Mouse (Mus musculus) common myeloid progenitor, adult 5-6 weeks (primary cell): ENCODE measurements around the gene Tex22. TPM values are rescaled to one million over a fixed set of nuclear protein-coding genes. Genes with fewer than 3 reads are reported as not detected.
A peak's percentile ranks its signal among the peaks of the same experiment; 100 is the strongest.

Experiments used
- ATAC-seq: replicated peaks from 2 replicates; pipeline ENCODE4 v1.8.0; 2016; ENCODE audit warnings: low read depth, mild to moderate bottlenecking, moderate TSS enrichment, inconsistent platforms; ENCODE audit not compliant: poor library complexity, severe bottlenecking
- total RNA-seq: library from RNA; stranded (forward); fragments of 200-1000, 187-1606 nt; gene quantifications from 2 replicates; pipeline ENCODE4 v1.2.3, GENCODE M21; 2017

The Tex22 gene
- total RNA-seq, 1 experiment from 2014 or later = not detected

DNA sequence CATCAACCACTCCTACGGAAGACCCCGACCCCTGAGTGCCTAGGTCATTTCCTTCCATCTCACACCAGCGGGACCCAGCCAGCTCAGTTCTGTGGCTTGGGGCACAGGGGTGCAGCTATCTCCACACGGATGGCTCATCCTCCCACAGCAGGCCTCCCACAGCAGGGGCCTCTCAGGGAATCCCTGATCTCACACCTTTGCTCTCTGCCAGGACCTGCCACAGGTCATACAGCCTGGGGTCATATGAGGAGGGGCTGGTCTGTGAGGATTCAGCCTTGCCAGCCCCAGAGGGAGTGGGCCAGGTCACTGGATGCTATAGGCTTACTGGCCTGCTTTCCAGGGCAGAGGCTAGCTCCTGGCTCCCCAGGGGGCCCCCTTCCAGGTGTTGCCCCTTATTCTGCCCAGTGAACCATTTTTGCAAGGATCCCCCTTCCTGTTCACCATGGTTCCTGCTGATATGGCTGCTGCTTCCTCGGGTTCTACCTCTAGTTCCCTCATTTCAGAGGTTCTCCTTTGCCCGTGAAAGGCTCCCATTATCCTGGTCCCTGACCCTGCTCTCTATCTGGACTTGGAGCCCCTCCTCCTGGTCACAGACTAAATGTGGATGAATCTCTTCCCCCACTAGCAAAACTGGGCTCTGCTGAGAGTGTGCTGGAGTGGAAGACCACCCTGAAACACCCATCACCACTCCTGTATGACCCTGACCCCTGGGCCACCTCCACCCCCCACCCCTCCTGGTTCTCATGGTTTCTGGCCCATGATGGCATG lies 25.4 kb downstream of the Tex22 start:
- ATAC-seq = no peak

DNA sequence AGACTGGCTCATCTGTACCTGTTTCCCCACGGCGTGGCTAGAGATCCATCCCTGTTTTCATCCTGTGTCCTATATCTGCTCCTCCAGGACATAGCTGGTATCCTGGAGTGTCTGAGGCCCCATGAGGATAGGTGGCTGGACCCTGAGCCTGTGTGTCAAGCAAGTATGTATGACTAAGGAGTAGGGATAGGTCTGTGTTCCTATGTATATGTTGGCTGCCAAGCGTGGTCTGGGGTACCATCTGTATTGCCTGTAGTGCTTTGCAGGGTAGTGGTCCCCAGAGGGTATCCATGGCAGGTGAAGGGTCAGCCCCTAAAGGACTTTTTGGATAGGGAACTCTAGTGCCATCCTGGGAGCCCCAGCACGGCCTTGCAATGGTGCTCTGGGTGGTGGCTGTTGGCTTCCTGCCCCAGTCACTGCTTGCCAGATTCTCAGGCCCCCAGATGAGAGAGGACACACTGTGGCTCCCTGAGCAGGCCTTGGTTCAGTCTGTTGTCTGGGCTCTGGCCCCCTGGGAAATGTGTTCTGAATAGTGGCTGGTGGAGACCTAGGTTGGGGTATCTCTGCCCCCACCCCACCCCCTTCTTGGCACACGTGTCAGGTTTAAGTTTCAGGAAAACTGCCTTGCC lies 26.3 kb downstream of the Tex22 start:
- no peak for ATAC-seq

DNA sequence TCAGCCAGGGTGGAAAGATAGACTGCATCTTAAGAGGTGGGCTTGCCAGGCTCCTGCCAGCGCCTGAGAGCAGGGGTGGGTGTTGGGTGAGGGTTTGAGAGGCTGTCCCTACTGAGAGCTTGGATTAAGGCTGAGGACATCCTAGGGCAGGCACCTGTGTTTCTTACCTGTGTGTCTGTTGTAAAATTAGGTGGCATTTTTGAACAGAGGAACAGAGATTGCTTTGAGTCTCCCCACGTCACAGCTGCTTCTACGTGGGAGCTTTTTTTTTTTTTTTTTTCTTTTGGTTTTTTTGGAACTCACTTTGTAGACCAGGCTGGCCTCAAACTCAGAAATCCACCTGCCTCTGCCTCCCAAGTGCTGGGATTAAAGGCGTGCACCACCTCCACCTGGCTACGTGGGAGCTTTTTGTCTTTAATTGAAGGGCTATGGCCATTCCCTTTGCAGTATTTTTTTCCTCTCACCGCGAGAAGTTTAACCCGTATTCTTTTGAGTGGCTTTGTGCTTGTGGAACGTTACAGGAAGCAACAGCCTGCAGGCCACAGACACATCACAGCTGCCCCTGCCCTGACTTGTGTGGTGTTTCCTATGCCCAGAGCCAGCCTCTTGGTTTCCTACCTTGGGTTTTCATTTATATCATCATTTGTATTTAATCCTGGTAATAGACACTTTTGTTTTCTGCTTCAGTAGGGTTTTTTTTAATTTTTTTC lies 27.1 kb downstream of the Tex22 start:
- ATAC-seq = no peak

DNA sequence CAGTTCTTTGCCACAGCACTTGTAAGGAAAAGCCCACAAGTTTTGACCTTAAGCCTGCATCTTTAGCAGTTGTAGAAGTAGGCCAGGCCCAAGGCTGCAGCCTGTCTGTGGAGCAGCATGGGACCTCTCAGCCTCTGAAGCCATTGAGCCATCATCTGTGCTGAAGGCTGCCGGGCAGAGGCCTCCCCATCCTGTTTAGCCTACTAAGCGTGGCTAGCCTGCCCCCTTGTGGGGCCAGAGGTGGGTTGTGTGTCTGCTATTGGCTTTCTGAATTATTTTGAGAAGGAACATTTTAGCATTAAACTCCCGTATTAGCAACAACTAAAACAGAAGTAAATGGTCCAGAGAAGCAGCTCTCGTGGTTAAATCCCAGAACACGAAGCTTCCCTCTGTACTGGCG lies 28.2 kb downstream of the Tex22 start:
- ATAC-seq = peak; percentile 64

DNA sequence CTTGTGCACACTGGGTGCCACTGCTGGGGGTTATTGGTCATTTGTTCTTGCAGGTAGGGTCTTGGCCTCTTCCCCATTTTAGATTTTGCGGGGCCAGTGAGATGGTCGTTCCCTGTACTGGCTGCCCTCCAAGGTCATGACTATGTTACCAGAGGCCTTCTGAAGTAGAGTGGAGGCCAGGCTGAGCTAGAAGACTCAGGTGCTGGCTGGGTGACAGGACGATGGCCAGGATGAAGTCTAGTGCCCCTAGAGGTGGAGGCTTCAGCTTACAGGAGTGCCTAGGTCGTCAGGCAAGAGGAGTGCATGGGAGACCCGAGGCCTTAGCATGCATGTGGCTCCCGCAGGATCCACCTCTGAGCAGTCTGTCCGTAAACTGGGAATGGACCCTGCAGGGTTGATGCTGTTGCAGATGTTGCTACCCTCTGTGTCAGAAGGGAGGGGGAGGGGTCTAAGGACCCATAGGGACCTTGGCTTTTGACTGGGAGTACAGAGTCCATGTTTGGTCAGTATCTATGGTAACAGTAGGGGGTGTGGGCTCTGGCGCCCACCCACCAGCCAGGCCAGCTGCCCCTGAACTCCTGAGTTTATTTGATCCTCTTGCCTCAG lies 29.6 kb downstream of the Tex22 start:
- ATAC-seq = peak; percentile 21; the same call in 1 of the 2 replicates

DNA sequence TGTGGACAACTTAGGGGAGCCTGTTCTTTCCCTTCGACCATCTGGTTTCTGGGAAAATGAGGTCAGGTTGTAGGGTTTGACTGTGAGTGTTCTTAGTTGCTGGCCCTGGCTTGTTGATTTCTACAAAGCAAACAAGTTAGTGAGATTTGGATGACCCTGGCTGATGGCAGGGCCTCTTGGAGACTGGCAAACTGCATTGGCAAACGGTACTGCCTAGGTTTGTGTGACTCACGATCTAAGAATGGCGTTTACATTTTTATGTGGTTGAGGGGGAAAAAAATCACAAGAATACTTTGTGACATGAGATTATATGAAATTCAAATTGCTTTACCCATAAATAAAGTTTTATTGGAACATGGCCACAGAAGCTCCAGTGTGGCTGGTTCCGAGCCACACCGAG lies 32.1 kb downstream of the Tex22 start:
- ATAC-seq = no peak

DNA sequence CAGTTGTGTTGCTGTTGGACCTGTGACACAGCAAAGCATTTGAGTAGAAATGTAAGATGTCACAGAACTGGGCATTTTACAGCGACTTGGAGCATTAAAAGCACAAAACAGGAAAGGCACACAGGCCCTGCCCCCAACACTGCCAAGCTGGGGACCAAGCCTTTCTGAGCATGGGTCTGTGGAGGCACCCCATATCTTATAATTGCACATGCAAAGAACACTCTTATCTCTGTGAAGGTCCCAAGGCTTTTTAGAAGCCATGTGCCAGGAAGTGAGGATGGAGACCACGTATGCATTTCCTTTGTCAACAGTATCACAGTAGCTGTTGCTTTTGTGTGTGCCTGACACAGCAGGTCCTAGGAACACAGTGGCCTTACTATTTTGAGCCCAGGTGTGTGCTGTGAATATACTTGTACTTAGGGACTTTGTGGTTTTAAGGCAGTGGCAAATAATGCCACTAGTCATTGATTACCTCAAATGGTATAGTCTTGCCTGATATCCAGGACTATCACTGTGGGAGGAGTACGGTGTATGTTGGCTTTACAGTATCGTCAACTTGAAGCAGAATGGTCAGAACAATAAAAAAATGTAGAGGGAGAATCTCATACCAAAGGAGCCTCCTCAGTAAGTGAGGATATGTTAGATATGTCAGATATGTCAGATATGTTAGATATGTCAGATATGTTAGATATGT lies 33.3 kb downstream of the Tex22 start:
- ATAC-seq = peak; percentile 80

DNA sequence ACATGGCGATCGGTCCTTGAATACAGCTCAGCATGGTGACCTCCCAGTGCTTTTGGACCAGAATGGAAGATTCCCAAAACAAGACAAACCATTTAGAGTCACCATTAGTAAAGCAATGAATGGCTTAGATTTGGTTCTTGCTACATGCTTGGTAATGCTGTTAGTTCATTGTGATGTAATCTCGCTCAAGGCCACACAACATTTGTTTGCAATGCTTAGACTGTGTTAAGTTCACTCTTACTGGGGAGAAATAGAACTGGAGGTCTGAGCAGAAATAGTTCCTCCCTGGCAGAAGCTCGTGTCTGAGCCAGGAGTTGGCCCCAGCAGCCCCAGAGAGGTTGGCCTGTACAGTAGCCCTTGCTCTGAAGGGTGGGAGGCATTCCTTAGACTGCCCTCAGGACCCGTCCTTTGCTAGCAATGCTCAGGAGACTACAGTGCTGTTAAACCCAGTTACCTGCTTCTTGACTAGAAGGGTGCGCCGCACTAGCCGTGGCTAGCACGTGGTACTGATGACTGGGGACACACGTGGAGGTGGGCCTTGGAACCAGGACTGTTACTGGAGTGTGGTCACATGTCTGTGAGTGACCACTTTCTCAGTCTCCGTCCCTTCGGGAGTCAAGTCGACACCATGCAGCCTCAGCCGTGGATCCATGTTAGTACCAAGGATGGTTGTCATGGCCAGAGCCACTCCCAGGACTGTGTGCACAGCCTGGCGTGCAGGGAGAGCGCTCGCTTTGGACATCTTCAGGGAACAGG lies 34.4 kb downstream of the Tex22 start:
- ATAC-seq = no peak

DNA sequence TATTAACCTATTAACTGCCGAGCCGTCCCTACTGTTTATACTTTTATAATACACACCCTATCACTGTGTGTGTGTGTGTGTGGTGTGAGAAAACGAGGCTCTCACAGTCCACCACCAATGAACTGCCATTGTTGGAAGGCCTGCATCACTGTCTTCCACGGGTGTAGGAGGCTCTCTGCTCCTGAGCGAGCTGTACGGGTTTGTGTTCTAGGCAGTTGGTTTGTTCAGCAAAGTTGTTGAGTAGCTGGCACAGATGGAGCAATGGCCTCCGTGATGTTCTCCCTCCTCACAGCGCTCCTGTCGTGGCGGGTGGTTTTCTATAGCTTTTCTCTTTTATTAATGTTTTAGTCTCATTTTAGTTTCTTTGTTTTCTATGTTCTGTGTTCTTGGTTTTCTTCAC lies 35.5 kb downstream of the Tex22 start:
- ATAC-seq = no peak

DNA sequence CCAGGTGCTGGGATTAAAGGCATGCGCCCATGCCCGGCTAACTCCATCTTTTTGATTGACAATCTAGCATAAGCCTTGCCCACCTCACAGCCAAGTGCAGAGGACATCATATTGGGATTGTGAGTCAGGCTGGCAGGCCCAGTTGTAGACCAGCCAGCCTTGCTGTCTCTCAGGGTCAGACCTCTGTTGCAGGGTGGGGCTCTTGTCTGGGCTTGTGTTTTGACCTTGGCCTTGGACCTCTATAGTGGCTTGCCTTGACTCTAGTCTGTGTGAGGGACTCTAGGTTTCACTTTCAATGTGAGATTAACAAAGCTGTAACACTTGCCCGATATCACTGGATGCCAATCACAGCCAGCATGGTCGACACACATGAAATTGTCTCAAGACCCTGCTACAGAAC lies 39.8 kb downstream of the Tex22 start:
- ATAC-seq = no peak

DNA sequence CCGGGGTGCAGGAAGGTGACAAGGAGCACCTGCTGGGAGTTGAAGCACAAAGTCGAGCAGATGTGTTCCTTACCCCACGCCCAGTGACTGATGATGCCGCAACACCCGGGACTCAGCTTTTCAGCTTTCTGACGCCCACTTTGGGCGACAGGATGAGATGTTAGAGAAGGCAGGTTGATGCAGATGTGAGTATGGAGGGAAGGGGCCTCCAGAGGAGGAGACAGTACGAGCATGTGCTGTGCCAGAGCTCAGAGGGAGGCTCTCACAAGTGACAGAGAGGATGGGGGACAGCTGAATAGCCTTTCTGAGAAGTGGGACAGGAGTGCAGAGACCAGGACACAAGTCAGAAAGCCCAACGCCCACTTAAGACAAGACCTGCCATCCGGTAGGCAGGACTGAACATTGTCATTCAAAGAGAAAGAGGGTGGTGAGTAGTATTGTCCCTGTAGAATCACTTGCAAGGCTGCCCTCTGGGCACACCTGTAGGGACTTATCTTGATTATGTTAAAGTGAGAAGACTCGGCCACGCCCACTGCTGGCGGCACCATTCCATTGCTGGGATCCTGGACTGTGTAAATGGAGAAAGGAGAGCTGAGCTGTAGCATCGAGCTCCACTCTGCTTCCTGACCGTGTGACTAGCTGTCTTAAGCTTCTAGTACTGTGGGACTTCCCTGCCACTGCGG lies 40.7 kb downstream of the Tex22 start:
- no peak for ATAC-seq

DNA sequence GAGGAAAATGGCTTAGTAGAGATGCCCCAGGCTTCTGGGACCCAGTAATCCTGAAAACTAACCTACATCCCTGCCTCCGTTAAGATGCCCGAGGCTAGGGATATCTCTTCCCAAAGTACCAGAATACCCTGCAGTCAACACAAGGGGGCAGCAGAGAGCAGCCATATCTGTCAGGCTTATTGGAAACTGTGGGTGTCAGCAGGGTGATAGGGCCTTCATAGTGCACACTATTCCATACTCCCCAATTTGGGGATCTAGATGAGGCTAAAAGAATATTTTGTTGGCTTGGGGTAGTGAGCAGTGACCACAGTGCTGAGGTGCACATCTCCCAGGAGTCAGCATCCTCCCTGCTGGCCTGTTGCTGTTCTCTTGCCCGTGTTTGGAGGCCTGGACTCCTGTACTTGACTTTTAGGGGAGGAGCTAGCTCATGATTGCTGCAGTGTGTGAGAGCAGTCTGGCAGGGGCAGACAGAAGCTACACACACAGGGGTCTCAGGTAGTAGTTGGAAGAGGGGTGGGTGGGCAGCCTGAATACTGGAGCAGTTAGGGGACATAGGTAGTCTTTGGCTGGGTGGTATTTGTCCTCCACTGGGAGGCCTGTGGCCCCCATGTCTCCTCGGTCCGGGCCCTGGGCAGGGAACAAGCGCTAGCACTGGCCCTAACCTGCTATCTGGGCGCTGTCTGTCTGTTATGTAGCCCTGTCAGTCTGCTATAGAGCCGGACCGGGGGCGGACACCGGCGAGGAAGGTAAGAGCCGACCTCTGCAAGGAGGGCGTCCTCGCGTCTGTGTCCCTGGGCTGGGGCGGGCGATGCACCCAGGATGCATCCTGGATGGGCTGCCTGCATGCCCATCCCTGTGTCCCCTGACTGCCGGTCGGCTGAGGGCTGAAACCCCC lies 45.5 kb downstream of the Tex22 start:
- ATAC-seq = peak; percentile 88

DNA sequence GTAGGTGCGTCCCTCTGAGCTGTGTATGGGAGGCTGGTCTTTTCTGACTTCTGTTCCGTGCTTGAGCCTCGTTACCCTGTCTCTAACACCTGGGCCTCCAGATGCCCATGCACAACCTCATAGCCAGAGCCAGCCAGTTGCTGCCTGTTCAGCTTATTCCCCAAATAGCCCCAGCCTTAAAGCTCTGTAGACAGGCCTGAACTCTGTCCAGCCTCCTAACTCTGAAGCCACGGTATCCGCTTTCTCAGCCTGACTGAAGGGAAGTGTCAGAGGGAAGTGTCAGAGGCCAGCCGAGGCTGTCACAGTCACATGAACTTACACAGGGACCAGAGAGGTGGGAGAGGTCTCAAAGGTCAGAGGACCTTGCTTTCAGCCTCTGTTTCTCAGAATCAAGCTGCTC lies 50.4 kb downstream of the Tex22 start:
- no peak for ATAC-seq

DNA sequence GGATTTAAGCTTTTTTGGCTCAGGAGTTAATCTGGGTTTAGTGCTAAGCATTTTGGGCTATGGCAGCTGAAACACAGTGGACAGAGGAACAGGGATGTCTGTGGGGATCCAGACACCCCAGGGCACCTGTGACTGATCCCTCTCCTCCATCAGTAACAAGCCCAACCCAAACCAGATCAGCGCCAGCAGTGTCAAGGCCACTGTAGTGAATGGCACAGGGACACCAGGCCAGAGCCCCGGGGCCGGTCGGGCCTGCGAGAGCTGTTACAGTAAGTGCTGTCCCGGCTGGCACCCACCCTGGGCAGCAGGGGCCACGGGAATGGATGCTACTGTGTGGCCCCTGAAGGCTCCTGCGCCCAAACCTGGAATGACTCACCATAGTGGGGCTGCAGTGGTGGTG lies 56.4 kb downstream of the Tex22 start:
- no peak for ATAC-seq

DNA sequence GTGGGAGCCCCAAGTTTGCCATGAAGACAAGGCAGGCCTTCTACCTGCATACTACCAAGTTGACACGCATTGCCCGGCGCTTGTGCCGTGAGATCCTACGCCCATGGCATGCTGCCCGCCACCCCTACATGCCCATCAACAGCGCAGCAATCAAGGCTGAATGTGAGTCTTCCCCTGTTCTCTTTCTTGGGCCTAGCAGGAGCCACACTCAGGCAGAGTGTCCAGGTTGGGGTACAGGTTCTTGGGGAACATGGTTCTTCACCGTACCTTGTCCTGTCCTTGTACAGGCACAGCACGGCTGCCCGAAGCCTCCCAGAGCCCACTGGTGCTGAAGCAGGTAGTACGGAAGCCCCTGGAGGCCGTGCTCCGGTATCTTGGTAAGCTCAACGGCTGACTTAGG lies 57.3 kb downstream of the Tex22 start:
- ATAC-seq = no peak

DNA sequence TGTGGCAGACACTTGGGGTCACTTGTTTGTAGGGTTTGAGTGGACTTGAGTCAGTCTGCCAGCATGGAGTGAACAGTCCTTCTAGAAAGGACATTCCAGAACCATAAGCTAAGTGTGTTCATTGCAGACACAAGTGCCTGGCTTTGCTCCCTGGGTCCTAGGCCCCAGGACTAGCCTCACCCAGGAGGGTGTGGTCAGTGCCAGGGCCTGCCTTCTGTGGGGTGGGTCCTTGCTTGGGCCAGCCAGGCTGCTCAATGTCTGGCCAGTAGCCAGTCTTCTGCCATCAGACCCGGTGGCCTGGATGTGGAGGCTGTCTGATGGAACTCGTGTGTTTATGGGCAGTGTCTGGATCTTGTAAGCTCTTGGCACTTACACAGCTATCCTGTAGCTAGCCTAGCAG lies 58.3 kb downstream of the Tex22 start:
- ATAC-seq = no peak

DNA sequence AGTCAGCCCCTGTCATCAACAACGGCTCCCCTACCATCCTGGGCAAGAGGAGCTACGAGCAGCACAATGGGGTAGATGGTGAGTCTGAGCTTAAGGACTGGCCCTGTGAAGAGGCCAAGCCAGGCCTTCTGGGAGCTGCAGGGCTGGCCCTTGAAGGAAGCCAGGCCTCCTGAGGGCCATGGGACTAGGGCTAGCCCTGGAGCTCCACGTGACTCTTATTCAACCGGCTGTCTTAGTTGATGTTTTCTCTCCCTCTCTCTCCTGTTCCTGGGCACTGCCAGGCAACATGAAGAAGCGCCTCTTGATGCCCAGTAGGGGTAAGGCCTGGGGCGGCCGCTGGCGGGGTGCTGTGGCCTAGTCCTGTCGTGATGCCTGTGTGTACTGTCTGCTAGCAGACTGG lies 59.0 kb downstream of the Tex22 start:
- ATAC-seq = no peak

DNA sequence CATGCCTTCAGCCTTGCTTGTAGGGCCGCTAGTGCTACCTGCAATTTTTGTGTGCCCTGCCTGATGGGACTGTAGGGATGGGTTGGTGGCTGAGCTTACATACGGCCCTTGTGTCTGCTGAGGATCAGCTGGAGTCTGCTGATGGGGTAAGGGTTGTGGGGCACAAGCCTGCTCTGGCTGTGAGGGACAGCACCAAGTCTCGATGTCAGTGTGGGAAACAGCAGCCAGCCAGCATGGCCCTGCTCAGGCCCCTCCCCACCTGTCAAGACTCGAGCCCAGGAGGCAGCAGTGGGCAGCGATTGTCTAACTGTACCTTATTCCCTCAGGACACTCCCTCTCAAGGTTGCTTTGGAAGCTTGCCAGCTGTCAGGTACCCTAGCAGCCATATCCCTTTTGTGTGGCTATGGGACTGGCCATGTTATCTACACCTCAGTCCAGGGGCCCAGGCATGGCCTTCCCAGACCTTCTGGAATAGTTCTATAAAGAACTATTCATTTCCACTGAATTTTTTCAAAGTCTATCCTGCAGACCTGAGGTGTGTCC lies 59.6 kb downstream of the Tex22 start:
- ATAC-seq = no peak
